Mouse (Mus musculus) liver, embryonic 14.5 days (tissue): Measurements from ENCODE around the gene Zfp84.

ENCODE experiments used
- CTCF ChIP-seq: IDR thresholded peaks from 2 replicates; pipeline ENCODE4 v1.5.1; 2016; ENCODE audit warnings: antibody characterized with exemption, low read depth, control low read depth
- EP300 ChIP-seq: IDR thresholded peaks from 2 replicates; pipeline ENCODE4 v1.6.1; 2016; ENCODE audit warnings: antibody characterized with exemption, low read depth

- TF ChIP-seq CTCF, result no peak
- no peak for TF ChIP-seq EP300
These were observed 16.7 kb downstream of the Zfp84 start for GRCm38 (mm10) chr7:29785023-29785422.
